Mouse (Mus musculus): ENCODE measurements around the gene Cds1. TPM values are rescaled to one million over a fixed set of nuclear protein-coding genes. Genes with fewer than 3 reads are reported as not detected.
A peak's percentile ranks its signal among the peaks of the same experiment; 100 is the strongest.

The Cds1 gene
- 10 to 100 TPM; 66.9 to 72.1 TPM for total RNA-seq (2021)
- long read RNA-seq, transcript Cds1-201 (13 exons, 3,924 nt), result major isoform, 106 of 128 reads
- long read RNA-seq, partial matches to known transcripts, result 1 of 128 reads
- long read RNA-seq, other reads (novel, unspliced or antisense), result 21 of 128 reads

DNA sequence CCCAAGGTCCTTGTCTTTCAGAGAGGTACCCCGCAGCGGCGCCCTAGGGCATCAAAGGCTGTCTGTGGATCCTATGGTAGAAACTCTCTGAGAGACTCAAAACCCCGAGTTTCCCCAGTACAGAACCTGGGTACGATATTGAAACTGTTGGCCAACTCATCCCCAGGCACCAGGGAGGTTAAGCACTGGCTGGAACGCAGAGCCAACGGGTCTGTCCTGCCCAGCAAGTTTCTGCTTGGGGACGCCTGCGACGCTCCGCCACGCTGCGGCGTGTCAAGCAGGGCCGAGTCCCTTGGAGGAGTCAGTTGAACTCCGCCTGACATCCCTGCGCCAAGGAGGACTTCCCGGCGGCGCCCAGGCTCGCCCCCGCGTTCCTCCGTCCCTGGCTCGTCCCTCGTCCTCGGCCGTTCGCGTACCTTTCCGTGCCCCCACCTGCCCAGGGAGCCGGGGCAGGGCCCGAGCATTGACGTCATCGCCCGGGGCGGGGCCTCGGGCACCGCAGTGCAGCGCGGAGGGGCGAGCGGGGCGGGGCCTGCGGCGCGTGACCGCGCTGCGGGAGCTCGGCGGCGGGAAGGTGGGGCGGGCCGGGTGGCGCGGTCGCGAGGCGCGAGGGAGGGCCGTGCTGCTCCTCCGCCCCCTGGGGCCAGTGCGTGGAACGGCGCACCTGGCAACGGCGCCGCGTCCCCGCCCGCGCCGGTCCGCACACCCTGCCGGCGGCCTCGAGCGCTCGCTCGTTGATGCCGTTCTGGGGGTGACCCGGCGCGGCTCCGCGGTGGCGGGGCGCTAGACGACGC lies at the start of gene Cds1:
Gene Cds1 (plus strand): TSS at position 577 of the 794 bp plus-strand sequence.
- peak; percentile 79 to 84 for DNase-seq (ENCODE audit: low spot score in 2 of 2)

GRCm38 (mm10) chr5:101724216-101724615 lies 40.7 kb upstream of the Cds1 start:
- no peak for DNase-seq (ENCODE audit: low spot score in 2 of 2)

DNA sequence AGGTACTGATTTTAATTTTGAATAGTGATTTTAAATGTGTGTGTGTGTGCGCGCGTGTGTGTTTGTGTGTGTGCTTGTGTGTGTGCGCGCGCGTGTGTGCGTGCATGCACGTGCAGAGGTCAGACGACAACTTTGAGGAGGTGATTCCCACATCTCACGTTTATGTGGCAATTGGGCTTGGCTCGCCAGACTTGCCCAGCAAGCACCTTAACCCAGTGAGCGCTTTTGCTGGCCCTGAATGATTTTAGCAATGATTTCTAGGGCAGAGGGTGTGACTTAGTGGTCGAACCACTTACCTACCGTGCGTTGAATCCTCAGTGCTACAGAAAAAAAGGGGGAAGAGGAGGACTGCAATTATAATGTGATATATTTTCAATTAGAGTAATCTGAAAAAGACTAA lies 40.2 kb upstream of the Cds1 start:
- no peak for DNase-seq (ENCODE audit: low spot score in 2 of 2)

DNA sequence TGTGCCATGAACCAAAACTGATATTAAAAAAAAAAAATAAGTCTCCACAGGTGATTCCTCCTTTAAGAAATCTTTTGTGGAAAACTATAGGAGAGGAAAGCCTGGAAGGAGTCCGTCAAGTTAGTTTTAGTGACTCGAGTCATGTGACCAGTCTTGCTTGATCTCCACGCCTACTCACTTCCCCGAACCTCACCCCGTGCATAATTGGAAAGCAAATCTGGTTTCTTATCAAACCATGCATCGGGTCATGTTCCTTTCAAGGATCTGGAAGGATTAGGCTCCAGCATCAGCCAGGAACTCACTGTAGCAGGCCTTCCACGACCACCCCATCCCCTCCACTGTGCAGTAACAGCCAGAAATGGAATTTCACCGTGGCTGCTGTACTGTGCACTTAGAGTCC lies 39.2 kb upstream of the Cds1 start:
- no peak for DNase-seq (ENCODE audit: low spot score in 2 of 2)

- DNase-seq (ENCODE audit: low spot score in 2 of 2), result no peak
Measured at GRCm38 (mm10) chr5:101726371-101726770, 38.6 kb upstream of the Cds1 start.

DNA sequence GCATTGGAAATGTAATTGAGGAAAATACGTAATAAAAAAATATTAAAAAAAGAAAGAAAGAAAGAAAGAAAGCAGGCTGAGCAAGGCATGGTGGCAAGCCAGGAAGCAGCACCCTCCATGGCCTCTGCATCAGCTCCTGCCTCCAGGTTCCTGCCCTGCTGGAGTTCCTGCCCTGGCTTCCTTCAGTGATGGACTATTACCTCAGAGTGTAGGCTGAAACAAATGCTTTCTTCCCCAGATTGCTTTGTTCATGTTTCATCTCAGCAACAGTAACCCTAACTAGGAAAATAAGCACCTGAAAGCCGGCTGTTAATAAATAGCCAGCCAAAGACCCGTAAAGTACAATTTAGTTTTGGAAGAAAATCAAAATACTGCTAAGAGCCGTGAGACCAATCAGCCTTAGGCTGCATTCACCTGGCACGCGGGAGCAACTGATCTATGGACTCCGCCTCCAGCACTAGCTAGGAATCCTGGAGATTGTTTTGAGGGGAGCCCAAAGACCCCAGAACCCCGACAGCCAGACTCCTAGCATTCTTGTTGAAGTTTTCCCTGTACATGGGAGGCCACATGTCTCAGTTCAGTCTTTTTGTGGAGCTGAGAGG lies 36.5 kb upstream of the Cds1 start:
- no peak for DNase-seq (ENCODE audit: low spot score in 2 of 2)

GRCm38 (mm10) chr5:101737341-101737740 lies 27.6 kb upstream of the Cds1 start:
- DNase-seq (ENCODE audit: low spot score in 2 of 2), result peak in 1 of 2 experiments; percentile 33

- no peak for DNase-seq (ENCODE audit: low spot score in 2 of 2)
Measured at GRCm38 (mm10) chr5:101740471-101741223, 24.3 kb upstream of the Cds1 start.

DNA sequence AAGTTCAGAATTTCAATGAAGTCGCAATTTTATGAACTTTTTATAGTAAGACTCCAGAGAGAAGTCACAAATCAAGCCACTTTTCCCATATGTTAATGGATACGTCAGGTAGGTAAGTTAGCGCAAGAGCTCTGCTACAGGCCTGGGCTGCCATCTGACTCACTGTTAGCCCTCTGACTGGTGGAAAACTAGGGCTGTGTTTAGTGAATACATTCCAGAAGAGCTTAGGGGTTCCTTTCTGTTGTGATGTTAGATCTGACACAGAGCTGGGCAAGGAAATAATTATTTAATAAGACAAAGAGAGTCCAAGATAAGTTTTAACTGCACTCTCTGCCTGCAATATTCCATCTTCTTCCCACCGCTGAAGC lies 23.7 kb upstream of the Cds1 start:
- DNase-seq (ENCODE audit: low spot score in 2 of 2), result no peak

- DNase-seq (ENCODE audit: low spot score in 2 of 2), result no peak
Measured at GRCm38 (mm10) chr5:101742014-101742413, 22.9 kb upstream of the Cds1 start.

DNA sequence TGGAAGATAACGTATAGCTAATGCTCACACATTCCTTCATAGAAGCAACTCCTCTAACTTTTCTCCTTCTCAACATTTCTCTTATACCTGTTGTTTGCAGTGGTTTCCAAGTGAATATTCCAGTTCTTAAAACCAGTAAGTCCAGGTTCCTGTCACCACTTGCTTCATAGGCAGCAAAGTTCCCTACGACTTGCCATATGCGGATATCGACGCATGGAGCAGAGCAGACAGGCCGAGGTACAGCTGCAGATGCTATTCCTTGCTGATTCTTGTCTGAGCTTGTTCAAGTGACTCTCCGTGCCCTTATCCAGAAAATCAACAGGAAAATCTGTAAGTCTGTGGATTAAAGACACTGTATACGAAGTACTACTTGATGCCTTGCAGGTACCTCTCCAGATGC lies 22.5 kb upstream of the Cds1 start:
- DNase-seq (ENCODE audit: low spot score in 2 of 2), result no peak

GRCm38 (mm10) chr5:101744886-101745285 lies 20.0 kb upstream of the Cds1 start:
- DNase-seq (ENCODE audit: low spot score in 2 of 2), result no peak

GRCm38 (mm10) chr5:101753680-101754079 lies 11.2 kb upstream of the Cds1 start:
- DNase-seq (ENCODE audit: low spot score in 2 of 2), result no peak

GRCm38 (mm10) chr5:101757669-101758068 lies 7.3 kb upstream of the Cds1 start:
- no peak for DNase-seq (ENCODE audit: low spot score in 2 of 2)

- no peak for DNase-seq (ENCODE audit: low spot score in 2 of 2)
Measured at GRCm38 (mm10) chr5:101761685-101762084, 3.2 kb upstream of the Cds1 start.

- no peak for DNase-seq (ENCODE audit: low spot score in 2 of 2)
Measured at GRCm38 (mm10) chr5:101763571-101763970, 1.4 kb upstream of the Cds1 start.

GRCm38 (mm10) chr5:101765390-101765901 lies 516 bp downstream of the Cds1 start:
- no peak for DNase-seq (ENCODE audit: low spot score in 2 of 2)

- DNase-seq (ENCODE audit: low spot score in 2 of 2), result no peak
Measured at GRCm38 (mm10) chr5:101766248-101766647, 1.3 kb downstream of the Cds1 start.

DNA sequence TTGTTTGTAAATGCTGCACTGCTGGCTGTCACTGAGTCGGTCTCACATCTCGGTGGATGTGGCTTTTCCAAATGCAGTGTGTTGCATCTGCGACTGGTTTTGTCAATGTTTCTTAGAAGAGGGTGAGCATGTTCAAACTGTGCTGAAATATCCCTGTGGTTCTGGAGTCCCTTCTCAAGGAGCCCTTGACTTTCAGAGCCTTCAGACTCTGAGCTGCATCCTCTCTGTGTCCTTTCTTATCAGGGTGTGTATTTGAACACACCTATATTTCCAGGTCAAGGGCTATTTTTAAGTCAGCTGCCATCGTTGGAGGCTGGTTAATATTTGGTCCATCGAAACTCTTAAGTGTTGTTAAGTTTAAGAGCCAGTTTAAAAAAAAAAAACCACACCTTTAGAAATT lies 2.2 kb downstream of the Cds1 start:
- DNase-seq (ENCODE audit: low spot score in 2 of 2), result no peak

GRCm38 (mm10) chr5:101767486-101767885 lies 2.6 kb downstream of the Cds1 start:
- DNase-seq (ENCODE audit: low spot score in 2 of 2), result no peak

DNA sequence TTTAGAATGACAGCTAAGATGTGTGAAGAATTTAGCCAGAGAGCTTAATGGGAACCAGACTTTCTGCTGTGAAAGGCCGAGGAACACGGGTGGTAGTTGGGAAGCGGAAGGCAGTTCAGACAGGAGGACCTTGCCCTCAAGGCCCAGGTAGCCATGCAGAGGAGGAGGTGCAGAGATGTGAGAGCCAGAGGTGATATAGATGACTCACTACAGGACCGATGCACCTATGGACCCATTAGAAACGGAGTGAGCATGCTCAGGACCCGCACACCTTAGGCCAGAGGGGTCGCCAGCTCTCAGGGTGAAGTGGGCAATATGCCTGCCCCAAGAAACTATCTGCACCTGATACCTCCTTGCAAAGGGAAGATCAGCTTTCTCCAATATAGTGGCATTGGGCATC lies 3.6 kb downstream of the Cds1 start:
- no peak for DNase-seq (ENCODE audit: low spot score in 2 of 2)

- no peak for DNase-seq (ENCODE audit: low spot score in 2 of 2)
Measured at GRCm38 (mm10) chr5:101772621-101773020, 7.7 kb downstream of the Cds1 start.
